Mouse (Mus musculus) frontal cortex, adult (tissue): ENCODE measurements at regions not wholly inside any gene's neighbourhood (a gene's known extent, or its start where the extent isn't known, plus 50 kb on each side); places are given as distances from the start of the nearest gene placed in this dataset.
"Not testable (repeated sequence)": the region's sequence is repeated elsewhere in the genome, so short reads cannot be mapped to it uniquely, and the experiment has no call there.

Experiments used
- ATAC-seq: cut with Nextera tagmentation; 2 replicates; pipeline ENCODE4 v1.9.2; 2017; ENCODE audit warnings: mild to moderate bottlenecking, moderate library complexity, mixed read lengths; ENCODE audit not compliant: low TSS enrichment

DNA sequence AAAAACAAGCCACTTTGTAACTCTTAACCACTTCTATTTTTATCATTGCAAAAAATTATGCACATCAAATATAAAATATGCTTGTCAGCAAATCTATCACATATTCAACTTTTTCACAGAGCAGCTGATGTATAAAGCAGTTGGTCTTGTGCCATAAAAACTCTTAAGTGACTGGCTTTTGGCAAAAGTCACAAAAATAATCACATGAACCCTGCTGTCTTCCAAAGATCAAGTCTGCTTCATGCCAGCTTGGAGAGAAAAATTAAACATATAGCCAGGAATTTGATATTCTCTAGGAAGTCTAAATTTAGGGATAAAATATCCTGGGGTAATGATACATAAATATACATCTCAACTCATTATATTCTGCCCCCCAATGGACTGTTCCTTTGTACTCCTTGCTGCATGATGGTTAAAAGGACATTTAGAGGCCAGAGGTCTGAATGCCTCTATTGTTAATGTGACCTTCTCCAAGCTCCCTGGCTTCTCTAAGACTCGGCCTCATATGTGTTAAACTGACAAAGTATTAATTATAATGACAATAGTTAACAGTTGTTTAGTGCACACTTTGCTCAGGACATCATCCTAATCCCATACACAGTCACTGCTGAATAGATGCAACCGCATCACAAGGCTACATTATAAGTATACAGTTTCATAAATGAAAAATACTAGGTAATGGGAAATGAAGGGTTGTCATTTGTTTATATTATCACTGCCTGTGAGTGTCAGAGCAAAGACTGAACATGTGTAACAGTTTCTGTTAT is 422.9 kb upstream of the Hs3st1 start:
- no peak for ATAC-seq

DNA sequence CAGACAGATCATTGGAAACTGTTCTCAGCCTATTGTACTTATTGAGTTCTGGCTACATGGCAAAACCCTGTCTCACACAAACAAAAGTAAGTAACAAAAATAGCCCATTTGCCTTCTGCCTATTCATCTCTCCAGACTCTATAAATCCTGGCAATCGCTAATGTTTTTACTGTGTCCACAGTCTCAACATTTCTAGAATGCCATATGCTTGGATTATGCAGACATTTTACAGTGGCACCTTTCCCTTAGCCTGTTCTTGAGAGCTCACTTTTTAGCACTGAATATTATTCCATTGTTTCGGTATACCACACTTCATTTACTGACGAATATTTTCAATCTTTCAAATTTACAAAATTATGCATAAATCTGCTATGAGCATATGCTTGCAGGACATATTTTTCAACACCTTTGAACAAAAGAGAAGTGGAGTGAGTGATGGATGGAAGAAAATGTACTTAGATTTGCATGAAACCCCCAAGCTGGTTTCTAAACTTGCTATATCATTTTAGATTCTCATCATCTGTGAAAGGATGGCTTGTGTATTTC is 381.5 kb upstream of the Hs3st1 start:
- peak; percentile 64 for ATAC-seq

DNA sequence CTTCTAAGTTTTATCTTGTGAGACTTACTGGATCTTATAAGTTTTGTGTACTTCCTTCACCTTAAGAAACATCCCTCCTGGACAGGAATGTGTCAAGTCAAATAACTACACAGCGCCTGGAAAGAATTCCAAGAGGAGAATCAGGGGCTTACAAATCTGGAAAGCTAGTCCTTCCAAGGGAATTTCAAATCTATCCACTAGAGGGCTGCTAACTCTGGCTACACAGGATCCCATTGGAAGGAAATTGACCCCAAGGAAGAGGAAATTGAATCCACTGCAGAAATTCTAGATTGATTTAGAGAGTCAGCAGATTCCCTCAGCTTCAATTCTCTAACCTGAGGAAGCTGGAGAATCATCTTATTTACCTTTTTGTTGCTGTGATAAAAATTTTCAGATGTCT is 369.1 kb upstream of the Hs3st1 start:
- ATAC-seq, result peak; percentile 82

DNA sequence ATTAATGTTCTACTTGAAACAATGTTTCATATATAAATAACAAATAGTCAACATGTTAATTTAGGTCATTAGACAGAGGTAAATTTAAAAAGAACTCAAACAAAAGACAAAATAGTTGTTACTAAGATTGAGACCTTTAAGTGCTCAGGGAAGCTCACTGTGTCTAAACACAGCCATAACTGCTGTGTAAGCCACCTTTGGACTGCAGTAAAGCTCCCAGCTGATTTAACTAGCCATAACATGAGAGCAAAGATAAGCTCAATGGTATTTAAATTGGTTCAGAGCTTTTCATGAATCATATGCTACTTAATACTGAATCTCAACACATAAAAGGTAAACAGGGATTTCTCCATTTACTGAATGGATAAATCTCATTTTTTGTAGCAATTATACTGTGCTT is 361.6 kb upstream of the Hs3st1 start:
- ATAC-seq, result no peak

DNA sequence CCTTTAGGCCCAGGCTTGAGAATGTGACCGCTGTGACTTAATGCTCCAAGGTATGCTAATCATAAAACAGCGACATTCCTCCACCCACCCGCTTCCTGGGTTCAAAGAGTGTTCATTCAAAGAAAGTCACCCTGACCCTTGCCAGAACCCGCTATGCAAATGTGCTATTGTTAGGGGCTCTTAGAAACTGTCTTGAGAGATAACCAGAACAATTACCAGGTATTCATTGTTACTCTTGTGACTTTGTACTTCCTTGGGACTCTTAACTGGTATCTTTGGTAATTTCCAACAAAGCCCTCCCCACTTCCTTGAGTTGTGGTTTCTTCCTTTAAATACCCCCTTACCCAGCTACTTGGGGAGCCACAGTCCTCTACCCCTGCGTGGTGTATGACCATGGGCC is 334.3 kb upstream of the Hs3st1 start:
- not testable (repeated sequence) for ATAC-seq

DNA sequence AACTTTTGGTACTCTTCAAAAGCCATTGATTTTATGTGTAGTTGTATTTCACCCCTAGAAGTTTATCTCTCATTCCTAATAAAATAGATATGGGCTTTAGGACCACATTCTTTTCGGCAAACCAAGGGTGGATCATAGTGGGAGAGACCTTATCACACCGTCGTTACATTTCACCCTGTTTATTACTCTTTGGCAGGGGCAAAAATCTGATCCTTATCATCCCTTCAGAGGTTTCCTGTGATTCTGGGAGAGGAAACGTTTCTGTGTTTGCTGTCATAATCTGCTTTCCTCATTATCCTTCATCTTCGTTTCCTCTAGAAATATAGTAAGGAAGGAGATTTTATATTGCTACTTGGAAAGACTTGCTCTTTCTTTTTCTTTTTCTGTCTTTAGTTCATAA is 290.0 kb upstream of the Hs3st1 start:
- ATAC-seq, result no peak

DNA sequence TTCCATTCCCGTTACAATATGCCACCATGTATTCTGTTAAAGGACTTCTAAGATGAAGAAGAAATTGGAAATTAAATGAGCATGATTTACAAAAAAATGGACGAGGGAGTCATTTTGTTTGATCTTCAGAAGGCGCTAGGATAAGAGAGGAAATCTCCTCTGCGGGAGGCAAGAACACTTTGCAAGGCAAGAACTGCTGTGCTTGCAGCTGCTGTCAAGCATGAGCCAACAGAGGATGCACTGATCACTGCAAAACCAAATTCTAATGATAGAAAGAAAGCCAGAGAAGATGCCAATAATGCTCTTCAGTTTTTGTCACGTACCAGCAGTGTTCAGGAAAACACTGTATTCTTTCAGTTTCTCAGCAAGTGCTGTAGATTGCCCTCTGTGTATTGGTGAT is 279.2 kb upstream of the Hs3st1 start:
- ATAC-seq, result peak; percentile 59; the same call in 1 of the 2 replicates

DNA sequence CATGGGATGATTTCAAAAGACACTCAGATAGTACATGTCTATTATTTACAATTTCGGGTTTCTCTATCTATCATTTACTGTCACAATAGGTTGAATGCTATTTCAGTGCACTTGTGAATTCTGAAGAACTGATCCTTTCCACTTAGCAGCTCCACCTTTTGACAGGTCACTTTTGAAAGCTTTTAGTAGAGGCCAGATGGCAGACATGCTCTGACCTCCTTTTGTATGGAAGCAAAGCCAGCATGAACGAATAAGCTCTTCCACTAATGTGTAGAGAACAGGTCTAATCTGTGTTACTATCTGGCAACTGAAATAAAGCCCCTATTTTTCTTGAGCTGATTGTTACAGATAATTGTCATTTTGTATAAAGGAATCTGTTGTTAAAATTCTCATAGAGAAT is 278.4 kb upstream of the Hs3st1 start:
- ATAC-seq, result no peak

DNA sequence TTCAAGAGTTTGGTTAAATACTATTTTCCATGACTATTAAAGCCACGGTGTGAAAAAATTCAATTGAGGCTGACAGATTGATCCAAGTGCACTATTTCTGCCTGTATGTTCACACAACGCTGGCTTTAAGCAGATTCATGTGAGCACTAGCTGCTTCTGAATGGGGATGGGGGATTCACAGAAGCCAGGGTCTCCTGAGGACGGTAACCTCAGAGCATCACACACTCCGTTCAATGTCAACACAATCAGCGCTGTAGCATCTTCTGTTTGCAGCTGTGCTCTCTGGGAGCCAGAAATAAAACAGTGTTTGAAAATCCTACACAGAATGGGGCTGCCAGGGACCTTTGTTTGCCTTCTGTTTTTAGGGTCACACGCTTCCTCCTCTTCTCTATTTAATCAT is 275.0 kb upstream of the Hs3st1 start:
- ATAC-seq, result peak; percentile 38

DNA sequence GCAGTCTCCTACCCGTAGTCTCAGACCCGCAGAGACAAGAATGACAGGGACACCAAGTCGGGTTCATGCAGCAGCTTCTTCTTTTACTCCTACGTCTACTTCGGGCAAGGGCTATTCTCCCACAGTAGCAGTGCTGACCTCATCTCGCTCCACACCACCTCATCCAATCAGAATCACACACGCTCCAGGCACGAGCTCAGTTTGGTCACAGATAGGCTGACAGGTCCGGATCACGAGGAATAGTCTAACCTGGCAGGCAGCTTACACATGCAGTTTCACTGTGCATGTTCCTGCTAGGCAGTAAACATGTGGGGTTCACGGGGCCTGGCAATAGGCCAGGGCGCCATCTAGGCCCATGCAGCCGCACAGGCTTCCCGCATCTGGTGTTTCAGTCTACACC is 260.7 kb upstream of the Hs3st1 start:
- no peak for ATAC-seq

DNA sequence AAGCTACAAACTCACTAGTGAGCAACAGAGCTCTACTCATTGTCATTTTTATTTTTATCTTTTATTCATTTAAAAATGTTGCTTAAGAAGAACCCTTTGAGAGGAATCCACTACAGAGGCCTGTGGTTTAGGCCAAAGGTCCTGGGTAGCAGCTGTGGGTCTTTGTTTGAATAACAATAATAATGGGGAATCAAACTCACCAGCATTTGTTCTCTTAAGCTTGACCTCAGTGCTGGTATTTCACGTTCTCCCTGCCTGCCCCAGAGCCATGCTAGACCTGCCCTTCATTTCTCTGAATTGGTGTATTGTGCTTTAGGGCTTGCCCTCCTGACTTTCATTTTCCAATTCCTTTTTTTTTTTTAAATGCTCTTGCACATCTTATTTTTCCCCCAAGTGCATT is 232.8 kb upstream of the Hs3st1 start:
- ATAC-seq, result no peak

DNA sequence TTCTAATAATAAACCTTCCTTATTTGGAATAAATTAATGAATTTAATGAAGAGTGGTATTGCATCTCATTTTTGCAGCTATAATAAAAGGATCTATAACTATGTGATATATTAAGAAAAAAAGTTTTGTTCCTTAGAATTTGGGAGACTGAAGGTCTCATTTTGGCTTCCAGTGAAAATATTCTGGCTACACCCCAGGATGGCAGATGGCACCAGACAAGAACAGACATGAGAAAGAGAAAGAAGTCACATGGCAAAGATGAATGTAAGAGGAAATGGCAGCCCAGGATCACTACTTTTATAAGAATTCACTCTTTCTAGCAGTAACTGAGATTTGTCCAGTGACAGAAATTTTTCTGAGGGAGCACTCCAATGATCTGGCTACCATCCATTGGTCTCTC is 209.1 kb upstream of the Hs3st1 start:
- ATAC-seq, result no peak

DNA sequence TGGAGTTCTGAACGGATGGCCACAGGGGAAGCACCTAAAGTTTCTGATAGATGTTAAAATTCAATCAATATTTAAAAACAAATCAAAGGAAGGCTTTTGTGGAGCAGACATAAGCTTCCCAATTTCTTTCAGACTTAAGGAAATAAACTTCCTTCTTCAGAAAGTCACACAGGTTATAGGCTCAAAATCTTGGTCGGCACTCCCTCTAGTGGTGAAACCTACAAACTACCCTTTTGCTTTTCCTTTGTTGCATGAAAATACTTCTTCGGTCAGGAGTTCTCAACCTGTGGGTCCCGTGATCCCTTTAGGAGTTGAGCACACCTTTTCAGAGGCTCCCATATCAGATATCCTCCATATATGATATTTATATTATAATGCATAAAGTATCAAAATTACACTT is 205.7 kb upstream of the Hs3st1 start:
- ATAC-seq, result peak; percentile 88

DNA sequence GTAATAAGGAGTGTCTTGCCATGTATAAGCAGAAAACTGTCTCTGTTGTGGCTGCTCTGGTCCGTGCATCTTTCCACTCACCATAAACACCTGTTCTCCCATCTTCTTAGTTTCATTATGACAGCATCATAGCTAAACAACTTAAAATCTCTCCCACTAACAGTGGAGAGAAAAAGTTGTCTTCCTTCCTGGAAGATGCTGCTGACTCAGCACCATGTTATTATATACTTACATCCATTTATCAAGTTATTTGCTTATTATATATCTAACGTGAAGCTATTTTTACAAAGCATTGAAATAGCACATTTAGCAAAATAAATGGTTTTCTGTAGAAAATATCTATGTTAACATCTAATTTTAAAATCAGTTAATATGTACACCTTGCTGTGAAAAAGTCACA is 180.3 kb upstream of the Hs3st1 start:
- ATAC-seq, result no peak

DNA sequence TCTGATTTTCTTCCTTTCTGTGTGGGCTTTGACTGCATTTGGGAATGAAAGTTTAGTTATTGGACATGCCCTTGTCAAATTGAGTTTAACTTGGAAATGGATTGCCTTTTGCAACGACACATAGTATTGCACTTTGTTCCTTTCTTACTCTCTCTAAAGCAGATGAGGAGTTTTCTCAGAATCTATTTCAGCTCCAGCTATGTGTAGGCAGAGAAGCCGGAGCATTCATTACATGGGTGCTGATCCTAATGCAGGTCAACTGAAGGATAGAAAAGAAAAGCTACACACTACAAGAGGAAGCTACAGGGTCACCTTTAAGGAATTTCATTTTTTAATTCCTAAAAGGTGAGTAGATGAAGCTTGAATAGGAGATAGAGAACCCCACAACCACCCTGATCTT is 176.6 kb upstream of the Hs3st1 start:
- peak; percentile 95 for ATAC-seq

DNA sequence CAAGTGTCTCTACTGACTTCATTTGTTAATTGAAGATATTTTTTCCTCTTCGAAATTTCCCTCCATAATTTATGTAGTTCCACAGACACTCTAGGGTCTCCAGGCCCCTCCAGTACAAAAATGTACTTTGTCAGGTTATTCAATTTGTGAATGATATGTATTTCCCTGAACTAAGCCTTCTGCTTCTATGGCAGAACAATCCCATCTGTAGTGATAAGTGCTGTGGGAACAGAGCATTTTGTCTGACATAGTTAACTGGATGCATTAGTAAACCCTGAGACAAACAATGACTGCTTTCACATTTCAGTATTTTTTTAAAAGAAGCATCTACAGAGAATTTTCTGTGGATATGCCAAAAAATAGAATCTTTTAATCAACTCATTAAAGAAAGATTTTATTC is 154.1 kb upstream of the Hs3st1 start:
- no peak for ATAC-seq

DNA sequence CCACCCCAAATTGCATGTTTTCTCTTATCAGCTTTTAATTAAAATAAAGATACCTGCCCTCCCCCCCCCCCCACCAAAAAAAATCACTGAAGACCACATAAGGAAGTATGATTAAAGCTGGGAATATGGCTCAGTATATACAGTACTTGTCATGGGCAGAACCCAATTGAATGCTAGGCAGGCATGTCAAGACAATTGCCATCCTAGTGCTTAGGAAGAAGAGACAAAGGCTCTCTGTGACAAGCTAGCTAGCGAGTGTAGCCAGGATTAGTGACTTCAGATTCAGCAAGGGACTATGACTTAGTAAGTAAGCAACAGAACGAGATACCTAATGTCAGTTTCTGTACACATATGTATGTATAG is 116.4 kb upstream of the Hs3st1 start:
- no peak for ATAC-seq

DNA sequence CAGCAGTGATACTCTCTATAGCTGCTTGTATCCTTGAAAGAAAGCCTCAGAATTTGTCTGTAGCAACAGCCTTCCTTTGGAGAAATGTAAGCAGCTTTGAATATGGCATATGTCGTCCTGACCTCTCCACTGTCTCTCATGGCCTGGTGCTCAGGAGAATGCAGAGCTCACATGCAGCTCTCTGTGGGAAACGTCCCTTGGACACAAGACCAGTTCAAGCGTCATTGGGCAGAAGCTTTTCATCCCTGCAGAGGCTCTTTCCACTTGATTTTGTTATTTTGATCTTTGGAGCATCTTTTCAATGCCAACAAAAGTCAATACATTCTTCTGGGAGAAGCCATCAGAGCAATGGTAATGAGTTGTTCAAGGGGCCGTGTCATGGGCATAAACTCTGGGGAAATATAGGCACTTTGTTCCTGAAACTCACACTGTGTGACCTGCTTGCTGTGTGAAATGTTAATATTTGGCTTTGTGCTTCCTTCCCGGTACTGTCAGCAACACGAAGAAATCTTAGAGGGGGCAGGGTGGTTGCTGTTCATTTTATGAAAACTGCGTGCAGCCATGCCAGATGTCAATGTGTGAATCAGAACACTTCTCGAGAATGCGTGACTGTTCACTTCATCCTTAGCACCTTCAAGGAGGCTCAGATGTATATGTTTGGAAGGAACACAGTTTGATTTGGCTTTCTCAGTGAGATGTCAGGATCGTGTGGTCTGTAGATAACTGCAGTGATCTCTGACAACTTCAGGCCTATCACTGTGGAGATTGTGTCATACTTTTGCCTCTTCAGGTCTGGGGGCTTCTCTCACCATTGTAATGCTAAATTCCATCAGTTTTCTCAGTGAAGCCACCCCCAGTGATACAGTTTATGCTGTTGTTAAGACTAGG is 115.8 kb upstream of the Hs3st1 start:
- ATAC-seq, result peak; percentile 38

DNA sequence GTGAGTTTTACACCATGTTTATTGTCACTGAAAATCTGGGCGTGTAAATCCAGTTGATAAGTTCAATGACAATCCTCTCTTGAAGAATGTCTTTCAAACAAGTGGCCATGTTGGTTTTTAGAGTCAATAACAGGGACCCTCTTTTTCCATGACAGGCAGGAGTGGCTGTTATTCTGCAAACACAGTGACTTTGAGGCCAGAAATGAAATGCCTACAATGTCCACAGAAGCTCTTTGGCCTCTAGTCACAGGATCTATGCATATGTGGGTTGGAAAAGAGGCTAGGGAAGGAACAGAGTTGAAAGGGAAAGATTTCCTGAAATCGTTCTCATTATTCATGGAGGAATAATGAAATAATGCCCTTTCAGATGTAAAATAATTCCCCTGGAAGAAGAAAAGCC is 101.9 kb upstream of the Hs3st1 start:
- ATAC-seq, result no peak

DNA sequence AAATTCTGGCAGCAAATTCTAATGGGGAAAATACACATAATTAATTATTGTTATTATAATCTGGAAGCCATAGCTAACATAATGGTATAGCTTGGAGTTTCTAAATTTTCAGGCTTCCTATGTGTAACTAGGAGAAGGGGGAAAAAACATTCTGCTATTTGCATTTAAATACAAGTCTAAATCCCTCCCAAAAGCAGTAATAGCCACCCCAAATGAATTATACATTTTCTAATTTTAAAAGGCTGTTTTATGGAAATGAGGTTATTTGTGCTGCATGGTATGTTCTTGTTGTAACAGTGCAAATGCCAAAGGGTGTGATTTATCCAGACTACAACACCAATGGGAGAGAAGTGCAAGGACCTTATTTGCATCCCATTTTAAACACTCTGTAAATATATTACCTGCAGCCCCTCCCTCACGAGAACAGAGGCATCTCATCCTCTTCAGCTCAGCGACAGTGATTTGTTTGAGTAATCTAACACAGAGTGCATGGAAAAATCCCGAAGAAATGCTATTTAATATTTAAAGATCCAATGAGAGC is 101.4 kb upstream of the Hs3st1 start:
- ATAC-seq, result peak; percentile 47

DNA sequence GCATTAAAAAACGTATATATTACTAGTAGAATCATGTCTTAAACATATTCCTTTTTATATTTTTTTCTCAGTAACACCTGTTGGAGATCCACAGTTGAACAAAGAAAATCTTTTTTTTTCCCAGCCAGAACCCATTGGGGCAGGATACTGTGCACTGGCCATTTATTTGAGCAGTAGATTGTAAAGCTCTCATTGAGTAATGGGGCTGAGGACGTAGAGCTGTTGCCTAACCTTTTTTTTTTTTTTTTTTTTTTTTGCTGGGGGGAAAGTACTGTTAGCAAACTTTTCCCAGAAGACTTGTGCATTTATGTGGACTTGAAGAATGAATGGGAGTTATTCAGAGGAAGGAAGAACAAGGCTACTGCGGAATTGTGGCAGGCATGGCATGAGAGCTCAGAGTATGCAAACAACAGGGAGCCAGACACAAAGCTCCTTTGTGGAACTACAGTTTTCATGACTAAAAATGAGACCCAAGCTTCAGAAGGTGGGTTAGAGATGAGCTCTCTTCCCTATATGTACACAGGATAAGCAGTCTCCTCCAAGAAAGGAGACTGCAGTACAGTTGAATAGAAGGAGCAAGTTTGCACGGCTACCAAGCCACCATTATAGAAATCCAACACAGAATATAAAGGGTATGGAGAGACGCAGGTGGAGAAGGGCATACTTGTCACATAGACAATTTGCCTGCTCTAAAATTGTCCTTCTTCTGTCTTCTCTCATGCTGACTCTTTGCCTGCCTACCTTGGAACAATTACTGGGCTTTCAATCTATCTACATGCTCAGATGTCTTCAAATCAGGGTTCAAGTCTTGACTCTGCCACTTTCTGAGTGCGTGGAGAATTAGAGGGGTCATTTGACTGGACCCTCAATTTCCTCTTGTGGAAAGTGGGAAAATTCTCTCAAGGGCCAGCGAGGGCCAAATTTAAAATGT is 100.7 kb upstream of the Hs3st1 start:
- no peak for ATAC-seq

DNA sequence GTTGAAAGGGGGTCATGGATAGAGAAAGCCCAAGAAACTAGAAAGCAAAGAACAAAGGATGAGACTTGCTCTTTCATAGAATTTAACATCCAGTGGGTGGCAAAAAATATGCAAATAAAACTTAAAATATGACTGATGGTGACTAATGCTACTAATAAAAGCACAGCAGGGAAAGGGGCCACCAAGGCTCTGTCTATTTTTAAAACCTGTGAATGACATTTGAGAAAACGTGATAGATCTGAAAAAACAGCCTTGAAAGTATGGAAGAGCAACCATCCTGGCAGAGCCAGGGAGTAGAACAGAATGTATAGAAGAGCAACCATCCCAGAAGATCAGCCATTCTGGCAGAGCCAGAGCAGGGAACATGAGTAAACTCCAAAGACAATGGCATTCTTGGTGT is 91.9 kb upstream of the Hs3st1 start:
- peak; percentile 70 for ATAC-seq
